Mouse (Mus musculus): ENCODE results near the gene Thbs4.
"Not testable (repeated sequence)": the region's sequence is repeated elsewhere in the genome, so short reads cannot be mapped to it uniquely, and the experiment has no call there.

Thbs4 gene

DNA sequence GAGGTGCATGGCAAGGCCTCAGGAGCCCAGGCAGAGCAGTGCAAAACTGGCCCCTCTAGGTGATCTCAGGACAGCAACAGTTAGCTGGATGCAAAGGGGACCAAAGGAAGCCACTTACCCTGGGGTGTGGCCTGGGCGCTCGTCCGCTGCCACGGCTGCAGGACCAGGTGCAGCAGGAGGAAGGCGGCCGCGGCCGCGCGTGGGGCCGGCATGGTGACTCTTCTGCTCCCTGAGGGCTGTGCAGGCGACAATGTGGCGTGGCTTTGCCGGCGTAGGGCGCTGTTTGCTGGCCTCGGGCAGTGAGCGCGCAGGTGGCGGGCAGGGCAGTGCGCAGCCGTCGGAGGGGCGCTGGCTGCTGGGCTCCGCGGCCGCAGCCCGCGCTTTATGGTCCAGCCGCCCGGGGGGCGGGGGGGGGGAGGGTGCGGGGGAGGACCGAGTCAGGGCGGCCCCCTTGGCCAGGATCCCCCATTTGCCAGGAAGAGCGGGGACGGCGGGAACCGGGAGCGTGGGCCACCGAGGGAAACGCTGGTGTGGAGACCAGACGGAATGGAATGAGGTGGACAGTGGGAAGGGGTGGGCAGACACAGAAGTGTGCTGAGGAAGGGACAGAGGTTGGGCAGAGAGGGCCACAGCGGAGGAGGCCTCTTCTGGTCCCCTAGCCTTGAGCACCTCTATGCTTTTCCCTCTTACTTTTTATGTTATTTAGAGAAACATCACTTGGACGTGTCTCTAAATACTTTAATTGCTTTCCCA, at the start of gene Thbs4:
Gene Thbs4 (minus strand): TSS at position 357 of the 753 bp plus-strand sequence.
- DNase-seq, result no peak

DNA sequence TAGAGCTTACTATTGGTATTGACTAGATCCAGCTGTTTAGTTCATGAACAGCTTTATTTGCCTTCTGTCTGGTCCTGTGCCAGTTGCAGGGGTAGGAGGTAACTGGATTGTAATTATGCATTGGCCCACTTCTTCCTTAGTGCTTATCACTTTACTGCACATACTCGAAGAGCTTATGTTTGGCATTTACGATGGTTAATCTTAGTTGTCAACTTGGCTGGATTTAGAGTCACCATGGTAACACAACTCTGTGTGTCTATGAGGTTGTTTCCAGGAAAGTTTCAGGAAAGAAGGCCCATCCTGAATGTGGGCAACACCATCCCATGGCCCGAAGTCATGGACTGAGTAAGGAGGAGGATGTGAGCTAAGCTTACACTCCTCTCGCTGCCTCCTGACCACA, 38.5 kb upstream of the Thbs4 start:
- DNase-seq, result no peak

DNA sequence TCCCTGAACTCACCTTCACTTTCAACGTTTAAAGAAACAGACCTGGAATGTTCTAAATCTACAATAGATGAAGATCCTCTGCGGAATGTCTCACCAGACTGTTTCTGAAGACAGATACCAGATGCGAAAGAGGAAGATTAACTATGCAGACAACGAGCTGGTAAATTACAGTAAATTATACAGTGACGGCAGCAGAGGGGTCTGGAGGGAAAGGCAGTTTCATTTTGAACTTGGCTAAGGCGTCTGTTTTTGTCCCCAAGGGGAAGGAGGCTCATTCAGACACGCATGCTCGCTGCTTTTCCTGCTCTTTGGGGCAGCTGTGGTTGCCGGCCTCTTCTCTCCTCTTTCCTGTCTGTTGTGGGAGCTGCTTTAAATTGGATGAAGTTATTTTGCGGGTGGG, 34.2 kb upstream of the Thbs4 start:
- no peak for DNase-seq

DNA sequence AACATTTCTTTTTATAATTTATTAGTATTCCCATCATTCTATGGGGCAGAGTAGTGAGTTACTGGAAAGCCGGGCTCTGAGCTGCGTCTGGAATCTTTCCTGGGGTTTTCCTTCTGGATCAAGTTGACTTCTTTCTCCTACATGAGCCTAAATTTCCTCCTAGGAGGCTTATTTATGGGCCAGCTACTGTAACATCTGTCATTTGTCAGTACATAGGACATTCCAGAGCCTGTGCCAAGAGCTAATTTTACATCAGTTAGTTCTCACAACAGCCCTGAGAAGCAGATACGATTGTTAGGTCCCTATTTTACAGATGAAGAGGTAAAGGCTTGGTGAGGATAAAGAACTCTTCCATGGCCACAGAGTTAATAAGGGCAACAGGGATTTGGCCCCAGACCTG, 22.7 kb upstream of the Thbs4 start:
- DNase-seq, result no peak

DNA sequence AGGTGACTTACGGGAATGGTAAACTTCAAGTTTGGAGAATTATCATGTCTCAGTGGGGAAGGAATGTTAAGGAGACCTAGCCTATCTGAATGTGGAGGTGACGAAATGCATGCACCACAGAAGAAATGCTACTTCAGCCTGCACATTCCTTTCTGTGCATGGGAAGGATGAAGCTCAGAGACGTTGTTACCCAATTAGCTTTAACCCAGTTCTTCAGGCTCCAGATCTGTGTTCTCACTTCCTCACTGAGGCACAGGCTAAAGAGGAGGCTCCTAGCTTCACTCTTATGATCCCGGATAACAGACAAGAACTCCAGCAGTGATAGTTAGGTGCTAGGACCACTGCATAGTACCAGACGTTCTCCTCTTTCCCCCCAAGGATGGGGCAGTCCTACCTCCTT, 21.7 kb upstream of the Thbs4 start:
- no peak for DNase-seq

DNA sequence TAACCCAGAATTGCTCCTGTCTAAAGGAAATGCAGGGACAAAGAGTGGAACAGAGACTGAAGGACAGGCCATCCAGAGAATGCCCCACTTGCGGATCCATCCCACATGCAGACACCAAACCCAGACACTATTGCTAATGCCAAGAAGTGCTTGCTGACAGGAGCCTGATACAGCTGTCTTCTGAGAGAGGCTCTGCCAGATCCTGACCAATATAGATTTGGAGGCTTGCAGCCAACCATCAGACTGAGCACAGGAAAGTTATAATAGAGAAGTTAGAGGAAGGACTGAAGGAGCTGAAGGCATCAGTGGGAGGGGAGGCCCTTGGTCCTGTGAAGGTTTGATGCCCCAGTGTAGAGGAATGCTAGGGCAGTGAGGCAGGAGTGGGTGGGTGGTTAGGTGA, 16.0 kb upstream of the Thbs4 start:
- DNase-seq, result not testable (repeated sequence)

DNA sequence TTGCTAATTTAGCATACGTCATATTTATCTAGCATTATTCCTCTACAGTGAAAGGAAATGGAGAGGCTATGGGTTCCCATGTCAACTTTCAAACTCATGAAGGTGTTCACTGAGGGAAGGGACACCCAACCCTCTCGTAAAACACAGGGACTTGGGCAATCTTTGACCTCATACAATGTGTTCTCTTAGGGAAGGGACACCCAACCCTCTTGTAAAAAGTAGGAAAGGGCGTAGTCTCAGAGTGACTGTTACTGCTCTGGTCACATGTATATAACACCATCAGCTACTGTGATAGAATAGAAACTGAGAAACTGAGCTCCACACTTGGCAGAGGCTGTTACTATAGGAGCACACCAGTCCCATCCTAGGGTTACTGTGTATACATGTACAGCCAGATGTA, 13.2 kb upstream of the Thbs4 start:
- DNase-seq, result no peak

DNA sequence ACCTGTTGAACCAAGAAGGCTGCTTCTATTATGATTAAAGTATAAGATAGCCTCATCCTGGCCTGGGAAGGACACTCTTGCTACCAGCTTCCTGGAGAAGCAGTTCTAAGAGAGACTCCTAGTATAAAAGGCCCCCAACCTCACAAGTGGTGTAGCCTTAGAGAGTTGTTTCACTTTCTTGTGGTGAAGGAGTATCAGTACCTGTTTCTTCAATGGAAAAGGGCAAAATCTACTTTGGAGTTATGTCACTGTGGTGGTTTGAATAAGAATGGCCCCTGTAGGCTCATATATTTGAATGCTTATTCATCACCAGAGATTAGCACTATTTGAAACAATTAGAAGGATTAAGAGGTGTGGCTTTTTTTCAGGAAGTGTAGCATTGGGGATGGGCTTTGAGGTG, 12.2 kb upstream of the Thbs4 start:
- no peak for DNase-seq

DNA sequence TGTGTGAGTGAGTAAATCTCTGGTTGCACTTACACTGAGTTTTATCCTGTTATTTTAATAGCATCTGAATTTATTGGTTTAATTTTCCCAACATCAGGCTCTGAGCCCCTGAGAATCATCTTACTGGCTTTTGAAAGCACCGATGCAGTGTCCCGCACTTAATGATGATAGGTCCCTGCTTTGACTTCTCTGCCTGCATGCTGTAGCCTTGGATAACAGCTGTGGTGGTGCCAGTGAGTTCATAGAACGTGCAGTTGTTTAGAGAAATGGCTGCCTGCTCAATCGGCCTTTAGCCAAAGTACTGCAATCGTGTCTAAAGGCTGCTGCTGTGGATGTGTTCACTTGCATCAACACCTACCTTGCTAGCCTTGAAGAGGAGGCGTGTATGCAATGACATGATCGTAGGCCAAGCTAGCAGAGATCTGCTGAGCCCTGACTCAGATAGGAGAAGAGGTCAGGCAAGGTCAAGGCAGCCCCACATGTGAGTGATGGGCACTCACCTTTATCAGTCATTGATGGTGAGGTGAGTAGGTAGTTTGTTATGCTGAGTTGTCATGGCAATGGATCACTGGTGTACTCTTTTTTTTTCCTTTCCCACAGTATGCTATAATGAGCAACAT, 4.8 kb upstream of the Thbs4 start:
- no peak for DNase-seq

DNA sequence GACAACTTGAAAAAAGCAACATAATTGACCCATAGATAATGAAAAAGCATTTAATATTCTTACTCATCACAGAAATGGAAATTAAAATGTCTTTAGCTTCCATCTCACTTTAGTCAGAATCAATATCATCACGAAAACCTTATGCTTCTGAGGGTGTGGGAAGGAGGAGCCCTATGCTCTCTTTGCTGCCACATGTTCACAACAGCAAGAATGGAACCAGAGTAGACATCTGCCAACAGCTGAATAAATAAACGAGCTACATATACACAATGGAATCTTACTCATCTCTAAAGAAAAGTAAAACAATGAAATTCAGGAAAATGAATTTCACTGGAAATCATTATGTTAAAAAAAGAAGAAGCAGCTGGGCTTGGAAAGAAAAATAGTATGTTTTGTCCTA, 4.2 kb upstream of the Thbs4 start:
- DNase-seq, result no peak

DNA sequence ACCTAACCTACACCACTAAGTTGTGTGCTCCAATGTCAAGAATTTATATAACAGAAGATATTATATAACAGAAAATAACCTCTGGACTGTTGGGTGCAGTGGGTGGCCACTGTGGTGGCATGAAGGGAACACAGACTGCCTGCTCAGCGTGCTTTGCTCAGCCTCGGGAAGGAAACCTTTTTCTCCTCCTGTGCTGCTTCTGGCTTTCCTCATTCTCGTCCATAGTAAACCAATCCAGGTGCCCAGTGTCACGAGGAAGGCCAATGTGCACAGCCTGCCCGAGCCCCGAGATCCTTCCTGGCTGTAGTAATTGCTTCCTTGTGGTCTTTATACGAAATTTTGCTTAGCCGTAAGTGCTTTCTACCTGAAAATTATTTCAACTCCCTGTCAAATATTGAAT, 982 bp downstream of the Thbs4 start:
- no peak for DNase-seq

DNA sequence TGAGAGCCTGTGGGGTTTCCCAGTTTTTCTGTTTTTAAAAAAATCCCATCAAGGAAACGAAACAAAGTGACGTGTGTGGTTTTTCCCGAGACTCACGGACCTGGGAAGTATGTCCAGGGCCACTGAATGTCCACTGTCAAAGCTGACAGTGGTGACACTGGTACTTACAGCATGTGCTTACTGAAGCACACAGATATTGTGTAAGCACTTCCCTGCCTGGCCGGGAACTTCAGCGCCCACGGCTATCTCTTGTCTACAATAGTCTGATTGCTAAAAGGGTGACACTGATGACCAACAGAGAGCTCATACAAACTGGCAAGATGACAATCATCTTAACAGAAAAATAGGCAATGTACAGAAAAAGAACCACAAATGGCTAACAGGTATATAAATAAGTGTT, 3.1 kb downstream of the Thbs4 start:
- no peak for DNase-seq

DNA sequence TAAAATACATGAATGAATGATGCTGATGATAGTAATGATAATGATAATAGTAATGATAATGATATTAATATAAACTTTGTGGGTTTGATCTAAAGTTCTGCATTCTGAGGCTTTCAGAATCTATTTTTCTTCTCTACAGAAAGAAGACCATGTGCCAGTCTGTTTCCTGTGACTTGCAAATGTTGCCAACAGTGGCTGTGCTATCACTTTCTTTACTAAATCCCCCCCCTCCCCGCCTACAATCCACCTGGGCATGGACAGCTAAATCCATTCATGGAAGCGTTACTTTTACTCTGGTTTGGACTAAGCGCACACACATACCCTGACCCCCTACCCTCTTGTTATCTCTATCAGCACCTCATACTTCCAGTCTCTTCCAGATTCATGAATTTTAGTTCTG, 10.3 kb downstream of the Thbs4 start:
- DNase-seq, result no peak

DNA sequence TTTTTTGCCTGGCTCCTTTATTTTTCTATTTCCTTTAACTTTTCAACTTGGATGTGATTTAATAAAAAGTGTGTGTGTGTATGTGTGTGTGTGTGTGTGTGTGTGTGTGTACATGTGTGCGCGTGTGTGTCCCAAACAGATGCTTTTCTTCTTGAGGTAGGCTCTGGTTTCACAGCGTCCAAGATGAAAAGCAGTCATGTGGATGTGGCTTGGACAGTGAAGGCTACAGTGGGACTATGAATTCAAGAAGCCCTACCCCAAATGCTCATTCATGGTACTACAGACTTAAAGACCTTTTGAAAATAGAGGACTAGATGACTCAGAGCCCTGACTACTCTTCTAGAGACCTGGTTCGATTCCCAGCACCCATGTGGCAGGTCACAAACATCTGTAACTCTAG, 11.1 kb downstream of the Thbs4 start:
- DNase-seq, result no peak

DNA sequence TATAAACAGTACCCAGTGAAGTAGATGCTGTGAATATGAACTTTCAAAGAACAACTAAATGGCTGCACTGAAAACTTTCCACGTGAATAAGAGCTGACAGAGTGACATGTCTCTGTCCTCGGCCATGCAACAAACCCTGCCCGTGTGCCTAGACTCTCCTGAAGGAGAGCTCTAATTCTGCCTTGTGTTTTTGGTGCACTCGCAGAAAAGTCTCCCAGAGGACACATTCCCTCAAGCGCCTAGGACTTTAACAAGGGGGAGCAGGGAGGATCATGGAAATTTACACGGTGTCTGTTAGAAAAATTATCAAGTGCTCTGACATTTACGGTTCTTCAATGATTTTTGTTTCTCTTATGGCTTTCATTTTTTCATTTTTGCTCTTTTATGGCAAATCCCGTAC, 13.7 kb downstream of the Thbs4 start:
- no peak for DNase-seq

DNA sequence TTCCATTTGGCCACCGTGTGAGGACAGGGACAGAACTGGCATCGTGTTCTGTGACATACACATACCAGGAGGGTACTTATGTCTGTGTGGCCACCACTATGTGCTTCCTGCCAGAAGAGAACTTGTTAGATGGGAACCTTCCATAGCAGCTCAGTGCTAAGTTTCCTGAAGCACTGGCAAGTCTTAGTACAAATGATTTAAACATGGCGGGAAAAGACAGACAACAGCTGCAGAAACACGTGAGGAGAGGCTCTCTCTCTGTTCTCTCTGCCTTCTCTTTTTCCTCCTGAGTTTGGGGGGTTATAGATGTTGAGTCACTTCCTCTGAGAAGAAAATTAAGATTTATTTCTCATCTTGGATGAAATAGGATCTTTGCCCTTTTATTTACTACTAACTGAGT, 14.5 kb downstream of the Thbs4 start:
- DNase-seq, result no peak

DNA sequence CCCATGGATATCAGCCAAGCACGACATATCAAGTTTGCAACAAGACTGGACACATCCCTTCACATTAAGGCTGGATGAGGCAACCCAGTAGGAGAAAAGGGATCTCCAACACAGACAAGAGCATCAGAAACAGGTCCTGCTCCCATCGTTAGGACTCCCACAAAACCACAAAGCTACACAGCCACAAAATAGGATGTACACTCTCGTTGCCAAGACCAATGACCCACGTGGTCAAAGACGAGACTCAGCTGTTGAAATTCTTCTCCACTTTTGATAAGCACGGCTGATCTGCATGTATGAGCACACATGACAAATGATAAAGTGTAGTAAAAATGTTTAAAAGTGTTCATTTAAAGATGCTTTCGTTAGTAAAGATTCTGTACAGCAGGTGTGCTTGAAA, 16.0 kb downstream of the Thbs4 start:
- DNase-seq, result no peak

DNA sequence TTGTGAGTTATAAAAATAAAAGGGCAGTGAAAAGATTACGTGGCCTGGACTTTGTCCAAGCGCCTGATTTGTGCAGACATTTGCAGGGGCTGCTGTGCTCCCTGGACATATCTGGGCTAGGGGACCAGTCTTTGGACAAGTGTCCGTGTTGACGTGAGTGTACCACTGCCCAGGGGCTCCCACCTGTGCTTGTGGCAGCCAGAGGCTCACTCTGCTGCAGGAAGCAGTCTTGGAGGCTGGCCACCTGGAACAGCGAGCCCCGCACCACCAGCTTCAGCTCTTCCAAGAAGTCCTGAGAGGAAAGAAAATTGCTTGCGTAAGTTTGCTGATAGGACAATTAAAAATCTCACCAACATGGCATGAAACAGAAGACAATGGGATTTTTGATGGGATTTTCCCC, 18.7 kb downstream of the Thbs4 start:
- no peak for DNase-seq

DNA sequence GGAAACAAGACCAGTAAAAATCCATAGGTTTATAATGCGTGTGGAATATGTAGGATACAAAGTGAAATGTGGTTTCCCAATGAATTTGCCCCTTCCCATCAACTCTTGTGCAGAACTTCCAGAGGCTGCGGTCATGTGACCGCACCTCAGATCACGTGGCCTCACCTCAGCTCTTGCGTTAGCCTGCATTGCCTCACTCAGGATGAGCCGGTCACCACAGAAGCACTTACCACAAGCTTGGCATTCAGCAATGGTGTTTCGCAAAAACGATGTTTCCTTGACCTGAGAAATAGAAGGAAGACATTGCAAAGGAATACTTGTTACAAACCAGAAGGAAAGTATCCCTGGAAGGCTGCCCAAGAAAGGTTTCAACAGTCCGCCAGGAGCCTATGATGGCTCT, 19.7 kb downstream of the Thbs4 start:
- no peak for DNase-seq

DNA sequence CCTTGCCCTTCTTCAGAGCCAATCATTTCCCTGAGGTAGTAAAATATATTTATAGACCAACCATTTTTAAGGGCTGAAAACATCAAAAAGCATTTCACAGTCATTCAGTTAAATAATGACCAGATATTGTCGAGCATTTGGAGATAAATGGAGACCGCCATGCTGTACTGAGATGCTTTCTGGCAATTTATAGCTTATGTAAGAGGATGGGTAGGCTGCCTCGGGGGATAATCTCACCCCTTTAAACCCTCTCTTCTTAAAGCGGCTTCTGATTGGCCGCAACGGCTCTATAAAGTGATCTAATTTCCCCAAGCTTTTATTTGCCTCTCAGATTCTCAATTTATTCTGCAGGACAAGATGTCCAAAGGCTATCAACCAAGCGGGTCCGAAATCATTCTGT, 22.1 kb downstream of the Thbs4 start:
- DNase-seq, result no peak

DNA sequence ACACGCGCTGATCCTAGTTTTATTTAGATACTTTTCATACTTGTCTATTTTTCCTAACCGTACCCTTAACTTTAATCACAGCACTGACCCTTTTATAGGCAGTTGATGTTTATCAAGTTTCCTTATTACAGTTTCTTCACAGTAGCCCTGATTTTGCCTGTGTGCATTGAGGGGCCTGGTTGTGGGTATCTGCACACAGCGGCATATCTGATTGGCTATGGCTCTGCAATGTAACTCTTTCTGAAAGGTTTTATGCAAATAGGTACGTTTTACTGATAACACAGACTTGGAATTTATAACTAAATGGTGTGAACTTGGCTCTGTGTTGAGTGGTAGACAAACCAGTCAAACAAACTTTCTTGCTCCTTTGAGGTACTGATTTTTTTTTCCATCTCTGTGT, 23.1 kb downstream of the Thbs4 start:
- no peak for DNase-seq

DNA sequence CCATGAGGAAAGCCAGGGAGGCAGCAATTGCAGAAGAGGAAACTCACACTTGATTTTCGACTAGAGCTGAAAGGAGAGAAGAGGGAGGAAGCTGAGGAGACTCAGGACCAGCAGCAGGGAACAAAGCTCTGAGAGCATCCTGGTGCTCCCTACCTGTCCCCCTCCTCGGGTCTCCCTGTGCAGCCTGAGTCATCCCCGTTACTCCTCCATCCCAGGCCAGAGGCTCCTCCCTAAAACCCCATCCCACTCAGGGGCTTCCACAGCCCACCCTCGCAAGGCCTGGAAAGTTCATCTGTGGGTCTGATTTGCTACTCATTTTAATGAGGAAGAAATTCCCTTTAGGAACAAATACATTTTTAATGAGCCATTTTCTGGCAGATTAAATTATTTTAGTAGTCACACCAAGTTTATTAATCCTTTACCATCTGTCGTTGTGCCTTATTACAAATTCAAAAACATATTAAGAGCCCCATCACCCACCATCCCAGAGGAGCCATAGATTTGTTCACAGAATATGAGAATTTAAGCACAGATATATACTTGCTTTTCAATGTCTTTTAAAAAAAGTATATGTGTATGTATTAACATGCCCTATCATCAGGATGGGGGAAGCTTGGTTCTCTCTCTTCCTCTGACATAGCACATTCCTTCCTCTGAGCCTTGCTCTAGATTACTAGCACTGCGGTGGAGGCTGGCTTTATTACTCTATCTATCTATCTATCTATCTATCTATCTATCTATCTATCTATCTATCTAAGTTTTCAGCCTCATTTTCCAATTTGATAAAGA, 29.0 kb downstream of the Thbs4 start:
- no peak for DNase-seq

DNA sequence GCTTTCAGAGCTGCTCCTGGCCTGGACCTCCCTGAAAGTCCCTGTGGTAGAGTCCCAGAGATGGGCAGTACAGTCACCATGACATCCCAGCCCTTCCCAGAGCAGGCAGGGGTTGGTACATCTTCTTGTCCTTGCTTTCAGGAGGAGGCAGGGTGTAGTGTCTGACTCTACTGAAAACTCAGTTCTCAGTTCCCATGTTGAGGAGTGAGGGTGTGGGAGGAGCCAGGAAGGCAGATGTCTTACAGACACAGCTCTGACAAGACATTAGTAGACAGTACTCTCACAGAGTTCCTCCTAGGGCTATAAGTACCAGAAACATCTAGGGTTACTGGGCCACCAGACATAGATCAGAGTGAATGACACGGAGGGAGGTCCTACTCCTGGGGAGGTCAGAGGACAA, 32.3 kb downstream of the Thbs4 start:
- DNase-seq, result no peak

DNA sequence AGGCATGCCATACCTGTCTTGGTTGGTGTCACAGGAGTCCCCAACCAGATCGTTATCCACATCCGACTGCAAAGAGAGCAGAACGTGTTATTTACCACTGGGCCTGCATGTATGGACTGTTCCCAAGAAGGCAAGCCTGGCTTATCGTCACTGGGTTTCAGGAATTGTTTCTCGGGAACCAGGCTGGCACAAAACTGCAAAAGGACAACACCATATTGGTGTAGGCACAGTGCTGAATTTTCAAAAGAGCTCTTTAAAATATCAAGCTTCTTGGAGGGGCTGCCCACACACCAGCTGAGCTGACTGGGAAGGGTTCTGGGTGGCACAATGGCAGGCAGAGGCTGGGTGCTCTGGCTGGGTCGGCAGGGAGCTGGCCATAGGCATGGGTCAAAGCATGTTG, 34.1 kb downstream of the Thbs4 start:
- no peak for DNase-seq
